Mouse (Mus musculus): ENCODE measurements at regions not wholly inside any gene's neighbourhood (a gene's known extent, or its start where the extent isn't known, plus 50 kb on each side); places are given as distances from the start of the nearest gene placed in this dataset.

- Histone ChIP-seq H3K27me3 (replicated peaks; ENCODE audit: control insufficient read depth, insufficient read depth, low read length) (no peaks in the 10 kb centered on the region), H3K4me2 (replicated peaks; ENCODE audit: low read depth) (no peak overlapping the region), H3K27ac (ENCODE audit: low read depth, low read length) (no peak overlapping the region), H3K9me3 (ENCODE audit: control insufficient read depth) (no peaks in the 10 kb centered on the region), H3K4me1 (replicated peaks; ENCODE audit: control insufficient read depth, insufficient read depth, low read length) (no peaks in the 10 kb centered on the region), H3K36me3 (ENCODE audit: control insufficient read depth, insufficient read depth) (no peaks in the 10 kb centered on the region), H3K4me3 (ENCODE audit: low read depth, low read length) (no peak overlapping the region), H3K9ac (ENCODE audit: low read depth, low read length) (no peak overlapping the region)
- ATAC-seq: no peak
- 23% methylated on average over 2 of the region's 2 CpGs for WGBS
- no peak for TF ChIP-seq CTCF (IDR thresholded peaks at IDR 0.05; ENCODE audit: low read depth)
Measured at GRCm38 (mm10) chr1:30414881-30415439, 458.8 kb downstream of the Phf3 start.
